Mouse (Mus musculus): Measurements from ENCODE around the gene Nin. TPM values are rescaled to one million over a fixed set of nuclear protein-coding genes. Genes with fewer than 3 reads are reported as not detected.

Gene Nin
- total and polyA plus RNA-seq, 3 experiments, result 29.0 to 51.7 (median 37.2) TPM

DNA sequence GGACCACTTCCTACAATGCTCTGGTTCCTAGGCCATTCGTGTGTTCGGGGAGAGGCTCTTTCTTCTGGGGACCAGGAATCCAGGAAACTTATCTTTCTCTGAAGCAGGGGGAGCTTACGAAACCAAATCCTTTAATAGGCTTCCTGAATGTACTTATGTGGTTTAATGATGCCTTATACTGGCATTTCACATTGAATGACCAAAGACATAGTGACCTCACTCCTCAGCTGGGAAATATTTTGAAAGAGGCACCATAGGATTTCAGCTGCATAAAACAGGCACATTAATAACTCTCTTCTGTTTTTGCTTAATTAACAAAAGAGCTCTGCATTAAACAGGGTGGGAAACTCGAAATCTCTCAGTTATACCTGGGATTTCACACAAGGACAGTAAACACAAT is 69.2 kb downstream of the Nin start:
- H3K27me3 ChIP-seq (replicated peaks), result no peaks in the 10 kb centered on the region
- in situ Hi-C loops (cut with MboI; ENCODE audit: low pct_ligation_motif_present, low pct_unique_long_range_greater_than_20kb, low sequenced_read_pairs) (no loop called here), dilution Hi-C loops (cut with MboI; ENCODE audit: extremely low pct_ligation_motif_present, extremely low pct_unique_long_range_greater_than_20kb, low sequenced_read_pairs) (no loop called here)
- DNase-seq (ENCODE audit: extremely low read depth), result no peak
- peaks cover 53 to 95% of the 10 kb centered on the region in 2 experiments for H3K36me3 ChIP-seq (replicated peaks in 1 of 2; ENCODE audit: control insufficient read depth in 1 of 2, insufficient read depth in 1 of 2, low read length in 1 of 2)
- TF ChIP-seq TBP (conservative IDR thresholded peaks at IDR 0.05; ENCODE audit: low read depth, low read length), result no peak
- no peak for TF ChIP-seq ZMIZ1 (IDR thresholded peaks at IDR 0.05; ENCODE audit: low read depth, low read length)
- TF ChIP-seq HCFC1 (IDR thresholded peaks at IDR 0.05; ENCODE audit: low read depth, low read length), result no peak
- no peak for TF ChIP-seq ELF1 (IDR thresholded peaks at IDR 0.05; ENCODE audit: low read depth, low read length)
- no peak for TF ChIP-seq RCOR1 (conservative IDR thresholded peaks at IDR 0.05; ENCODE audit: low read depth, low read length)
- no peak for TF ChIP-seq USF1 (IDR thresholded peaks at IDR 0.05; ENCODE audit: low read depth, low read length)
- no peak for TF ChIP-seq EP300 (IDR thresholded peaks at IDR 0.05; ENCODE audit: low read length)
- no peak for TF ChIP-seq MXI1 (IDR thresholded peaks at IDR 0.05; ENCODE audit: low read depth, low read length)
- TF ChIP-seq MAFK (IDR thresholded peaks at IDR 0.05; ENCODE audit: insufficient replicate concordance, low read length), result no peak
- TF ChIP-seq IRF4 (IDR thresholded peaks at IDR 0.05; ENCODE audit: low read depth, low read length), result no peak
- TF ChIP-seq MYC (IDR thresholded peaks at IDR 0.05; ENCODE audit: low read depth, low read length), result no peak
- no peak for TF ChIP-seq KAT2A (IDR thresholded peaks at IDR 0.05; ENCODE audit: insufficient replicate concordance, low read length)
- no peak for TF ChIP-seq ZNF384 (IDR thresholded peaks at IDR 0.05; ENCODE audit: low read depth, low read length)
- no peak for TF ChIP-seq PAX5 (IDR thresholded peaks at IDR 0.05; ENCODE audit: low read length)
- no peak overlapping the region for H3K4me2 ChIP-seq (ENCODE audit: insufficient read depth, low read depth, poor library complexity, severe bottlenecking)
- H3K4me1 ChIP-seq (ENCODE audit: control insufficient read depth in 1 of 2, insufficient read depth in 2 of 2), result no peaks in the 10 kb centered on the region
- H3K9ac ChIP-seq (ENCODE audit: insufficient read depth, low read depth), result no peak overlapping the region
- H3K9me3 ChIP-seq (replicated peaks; ENCODE audit: low read length), result no peaks in the 10 kb centered on the region
- H3K4me3 ChIP-seq (replicated peaks in 1 of 3; ENCODE audit: low read depth in 2 of 3, low read length in 2 of 3, poor library complexity in 1 of 3), result no peak overlapping the region
- no peaks in the 10 kb centered on the region for H3K79me2 ChIP-seq (replicated peaks; ENCODE audit: control insufficient read depth, extremely low read depth, insufficient read depth, poor library complexity, severe bottlenecking)
- no peak overlapping the region for H3K27ac ChIP-seq (ENCODE audit: insufficient read depth, low read depth)

DNA sequence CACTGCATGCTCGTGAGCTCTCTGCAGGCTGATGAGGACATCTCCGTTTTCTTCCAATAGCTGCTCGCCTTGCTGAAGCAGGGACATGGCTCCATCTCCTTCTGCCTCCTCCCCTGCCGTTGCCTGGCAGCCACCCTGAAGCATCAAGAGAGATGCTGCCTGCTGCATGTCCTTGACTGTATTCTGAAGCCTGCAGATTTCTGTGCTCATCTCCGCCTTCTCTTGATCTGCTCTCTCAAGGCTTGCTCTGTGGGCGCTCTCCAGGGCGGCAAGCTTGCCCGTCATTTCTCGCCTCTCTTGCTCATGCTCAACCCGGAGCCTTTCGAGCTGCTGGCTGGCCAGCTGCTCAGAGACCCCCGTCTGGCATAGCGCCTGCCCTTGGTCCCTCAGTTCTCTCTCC is 70.1 kb downstream of the Nin start:
- in situ Hi-C loops (cut with MboI; ENCODE audit: low pct_ligation_motif_present, low pct_unique_long_range_greater_than_20kb, low sequenced_read_pairs), result no loop called here
- Histone ChIP-seq H3K27ac (ENCODE audit: insufficient read depth, low read depth) (no peak overlapping the region), H3K9me3 (replicated peaks; ENCODE audit: low read length) (peaks cover under 1% of the 10 kb centered on the region), H3K27me3 (replicated peaks) (no peaks in the 10 kb centered on the region), H3K4me2 (ENCODE audit: insufficient read depth, low read depth, poor library complexity, severe bottlenecking) (no peak overlapping the region), H3K4me1 (ENCODE audit: control insufficient read depth in 1 of 2, insufficient read depth in 2 of 2) (no peaks in the 10 kb centered on the region), H3K36me3 (replicated peaks in 1 of 2; ENCODE audit: control insufficient read depth in 1 of 2, insufficient read depth in 1 of 2, low read length in 1 of 2) (peaks cover 54 to 96% of the 10 kb centered on the region in 2 experiments), H3K79me2 (replicated peaks; ENCODE audit: control insufficient read depth, extremely low read depth, insufficient read depth, poor library complexity, severe bottlenecking) (no peaks in the 10 kb centered on the region), H3K9ac (ENCODE audit: insufficient read depth, low read depth) (no peak overlapping the region), H3K4me3 (replicated peaks in 1 of 3; ENCODE audit: low read depth in 2 of 3, low read length in 2 of 3, poor library complexity in 1 of 3) (no peak overlapping the region)
- no peak for DNase-seq (ENCODE audit: extremely low read depth)
- dilution Hi-C loops (cut with MboI; ENCODE audit: extremely low pct_ligation_motif_present, extremely low pct_unique_long_range_greater_than_20kb, low sequenced_read_pairs), result no loop called here
- TF ChIP-seq NELFE (IDR thresholded peaks at IDR 0.05; ENCODE audit: low read depth, low read length) (no peak), POLR2AphosphoS2 (IDR thresholded peaks at IDR 0.05; ENCODE audit: low read depth, low read length) (no peak), TBP (conservative IDR thresholded peaks at IDR 0.05; ENCODE audit: low read depth, low read length) (no peak), MXI1 (IDR thresholded peaks at IDR 0.05; ENCODE audit: low read depth, low read length) (no peak), UBTF (IDR thresholded peaks at IDR 0.05; ENCODE audit: low read depth, low read length) (no peak), MAFK (IDR thresholded peaks at IDR 0.05; ENCODE audit: insufficient replicate concordance, low read length) (no peak), BHLHE40 (IDR thresholded peaks at IDR 0.05; ENCODE audit: low read depth, low read length) (no peak), ETS1 (conservative IDR thresholded peaks at IDR 0.05; ENCODE audit: low read depth, low read length) (no peak), E2F4 (IDR thresholded peaks at IDR 0.05; ENCODE audit: insufficient replicate concordance, low read depth, low read length) (no peak), CHD1 (IDR thresholded peaks at IDR 0.05; ENCODE audit: low read depth, low read length) (no peak)

All from CH12.LX (cell line).